Comparison of ENCODE assay signal across 10 mouse cellular contexts in the genomic region with DNA sequence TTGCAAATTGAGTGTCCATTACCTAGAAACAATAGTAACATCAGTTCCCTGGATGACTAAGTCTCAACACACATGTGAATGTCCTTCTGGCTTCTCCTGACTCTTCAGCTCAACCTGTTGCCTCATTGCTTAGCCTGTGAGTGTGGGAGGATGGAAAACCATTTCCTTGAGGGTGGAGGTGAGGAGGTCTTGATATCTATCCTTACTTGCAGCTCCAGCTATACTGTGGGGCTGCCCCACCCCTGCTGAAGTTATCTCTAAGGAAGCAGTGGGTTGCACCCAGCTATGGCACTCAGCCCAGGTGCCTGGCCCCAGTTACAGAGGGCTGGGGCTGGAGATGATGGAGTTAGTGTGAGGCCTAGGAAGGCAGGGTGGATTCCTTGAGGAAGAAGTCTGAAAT. TPM values are rescaled to one million over a fixed set of nuclear protein-coding genes. Genes with fewer than 3 reads are reported as not detected.
DNase-seq lines count a peak whose midpoint lies in the region; ATAC-seq lines count a peak whose summit lies in the region.
"Had no signal": no experiment of that assay in that cellular context is flagged by ENCODE, and none has a peak within 500 bp of the region (broad histone marks: within the 10 kb centered on the region; RNA-seq: fewer than 3 reads in every experiment).

No protein-coding gene starts in this region.

- H3K4me1 ChIP-seq in kidney, embryonic 14.5 days (ENCODE audit: control insufficient read depth, insufficient read depth, low read length) = peaks cover 9% of the 10 kb centered on the region; the same call in 1 of the 2 replicates
- peaks cover 29% of the 10 kb centered on the region for H3K4me1 ChIP-seq in intestine, embryonic 15.5 days (replicated peaks)

- peak overlapping the region; percentile 74 for H3K4me2 ChIP-seq in kidney, embryonic 14.5 days (replicated peaks; ENCODE audit: low read depth, low read length)
- peak overlapping the region; percentile 97 for H3K4me2 ChIP-seq in intestine, embryonic 15.5 days (replicated peaks)

- H3K9me3 ChIP-seq in kidney, embryonic 14.5 days (ENCODE audit: control insufficient read depth, low read length) = no peaks in the 10 kb centered on the region
- no peaks in the 10 kb centered on the region for H3K9me3 ChIP-seq in intestine, embryonic 15.5 days

- 0 out of 2 replicates have a peak overlapping the region, but pooled peaks have one; percentile 82 for H3K9ac ChIP-seq in kidney, embryonic 14.5 days (ENCODE audit: low read depth, low read length)
- no peak overlapping the region for H3K9ac ChIP-seq in intestine, embryonic 15.5 days

- no peak overlapping the region for H3K27ac ChIP-seq in kidney, embryonic 14.5 days (ENCODE audit: low read depth, low read length)
- no peak overlapping the region for H3K27ac ChIP-seq in intestine, embryonic 15.5 days

- no peak for DNase-seq in kidney, postnatal 10 days
- peak; percentile 89 for DNase-seq in spleen, postnatal 4 days (ENCODE audit: low spot score in 2 of 2)
- no peak for DNase-seq in right cerebral cortex, postnatal 14 days
- DNase-seq in layer of hippocampus, postnatal 25 days (ENCODE audit: extremely low spot score in 1 of 2, low spot score in 1 of 2) = no peak
- DNase-seq: cerebellum, postnatal 25 days had no signal

- peak overlapping the region; percentile 67 for H3K4me3 ChIP-seq in kidney, embryonic 14.5 days (ENCODE audit: low read length)
- H3K4me3 ChIP-seq in intestine, embryonic 15.5 days (replicated peaks) = peak overlapping the region; percentile 60; the same call in 1 of the 2 replicates

- H3K36me3 ChIP-seq in kidney, embryonic 14.5 days (ENCODE audit: control insufficient read depth, insufficient read depth, low read length) = peaks cover 6% of the 10 kb centered on the region; the same call in 1 of the 2 replicates
- no peaks in the 10 kb centered on the region for H3K36me3 ChIP-seq in intestine, embryonic 15.5 days

- no peak for ATAC-seq in kidney, embryonic 14.5 days (ENCODE audit: low FRiP score, low TSS enrichment)
- ATAC-seq in common myeloid progenitor, adult 5-6 weeks (replicated peaks; ENCODE audit: low read depth, poor library complexity, severe bottlenecking) = peak; percentile 57
- ATAC-seq in intestine, embryonic 15.5 days = peak; percentile 42; the same call in 1 of the 2 replicates
- ATAC-seq: hindbrain, embryonic 16.5 days; Patski had no signal

- H3K27me3 ChIP-seq in kidney, embryonic 14.5 days (ENCODE audit: control insufficient read depth, insufficient read depth, low read length) = 0 out of 2 replicates have a peak, but pooled peaks cover 8% of the 10 kb centered on the region
- H3K27me3 ChIP-seq in intestine, embryonic 15.5 days (replicated peaks) = no peaks in the 10 kb centered on the region

RNA-seq across cellular contexts. Expression of a gene that starts 3.3 kb away (rescaled TPM):
- polyA plus RNA-seq in kidney, embryonic 14.5 days (2014; fragmentation: Nextera tagmentation; extraction: Ambion mirVana) = 15.5 and 19.4 TPM in 2 replicates
- total RNA-seq in common myeloid progenitor, adult 5-6 weeks (2017) = 21.0 and 23.4 TPM in 2 replicates
- 15.0 and 16.3 TPM in 2 replicates for polyA plus RNA-seq in intestine, embryonic 15.5 days (2015; fragmentation: Nextera tagmentation; extraction: Ambion mirVana)
- under 1 TPM; 0.30 to 0.35 TPM for total RNA-seq in layer of hippocampus, postnatal 25 days (2021)

RNA-seq across cellular contexts. Expression of a gene that starts 15.1 kb away (rescaled TPM):
- 65.3 and 79.4 TPM in 2 replicates for polyA plus RNA-seq in kidney, embryonic 14.5 days (2014; fragmentation: Nextera tagmentation; extraction: Ambion mirVana)
- 43.7 and 48.9 TPM in 2 replicates for total RNA-seq in common myeloid progenitor, adult 5-6 weeks (2017)
- 56.1 and 67.2 TPM in 2 replicates for polyA plus RNA-seq in intestine, embryonic 15.5 days (2015; fragmentation: Nextera tagmentation; extraction: Ambion mirVana)
- 10 to 100 TPM; 58.0 to 60.3 TPM for total RNA-seq in layer of hippocampus, postnatal 25 days (2021)

RNA-seq across cellular contexts. Expression of a gene that starts 19.5 kb away (rescaled TPM):
- 0.16 and 0.24 TPM in 2 replicates for polyA plus RNA-seq in kidney, embryonic 14.5 days (2014; fragmentation: Nextera tagmentation; extraction: Ambion mirVana)
- total RNA-seq in common myeloid progenitor, adult 5-6 weeks (2017) = not detected in 2 replicates
- 0.08 and 0.13 TPM in 2 replicates for polyA plus RNA-seq in intestine, embryonic 15.5 days (2015; fragmentation: Nextera tagmentation; extraction: Ambion mirVana)
- total RNA-seq in layer of hippocampus, postnatal 25 days (2021) = not detected
- polyA plus RNA-seq: hindbrain, embryonic 16.5 days; Patski had no signal

RNA-seq across cellular contexts. Expression of a gene that starts 43.3 kb away (rescaled TPM):
- 25.3 and 29.0 TPM in 2 replicates for polyA plus RNA-seq in kidney, embryonic 14.5 days (2014; fragmentation: Nextera tagmentation; extraction: Ambion mirVana)
- 20.6 and 24.7 TPM in 2 replicates for total RNA-seq in common myeloid progenitor, adult 5-6 weeks (2017)
- polyA plus RNA-seq in intestine, embryonic 15.5 days (2015; fragmentation: Nextera tagmentation; extraction: Ambion mirVana) = 46.5 TPM in 2 replicates
- 1 to 10 TPM; 3.9 to 4.3 TPM for total RNA-seq in layer of hippocampus, postnatal 25 days (2021)

RNA-seq across cellular contexts. Expression of a gene that starts 44.6 kb away (rescaled TPM):
- polyA plus RNA-seq in kidney, embryonic 14.5 days (2014; fragmentation: Nextera tagmentation; extraction: Ambion mirVana) = 1.6 and 2.1 TPM in 2 replicates
- total RNA-seq in common myeloid progenitor, adult 5-6 weeks (2017) = not detected in 2 replicates
- polyA plus RNA-seq in intestine, embryonic 15.5 days (2015; fragmentation: Nextera tagmentation; extraction: Ambion mirVana) = 1.2 and 1.7 TPM in 2 replicates
- 10 to 100 TPM; 92.3 to 94.5 TPM for total RNA-seq in layer of hippocampus, postnatal 25 days (2021)

Comparison
In these comparisons a context has a peak if more than half of its experiments do, and no peak if none do; other contexts are left out.
1. DNase-seq: peak in spleen, postnatal 4 days (2 of 2); none in kidney, postnatal 10 days (single experiment), right cerebral cortex, postnatal 14 days (single experiment) and layer of hippocampus, postnatal 25 days (0 of 2).
2. RNA of a gene that starts 3.3 kb away (total RNA-seq): 21.0 to 23.4 TPM in common myeloid progenitor, adult 5-6 weeks; 0.30 to 0.35 TPM in layer of hippocampus, postnatal 25 days; every median in the first group is over 10 times any median in the second.